Mouse (Mus musculus) heart, postnatal 4 days (tissue): ENCODE data around the gene Fam43b. TPM values are rescaled to one million over a fixed set of nuclear protein-coding genes. Genes with fewer than 3 reads are reported as not detected.

ENCODE experiments used
- DNase-seq: peaks from one replicate; pipeline ENCODE4 v3.0.0; 2021
- total RNA-seq, 2 experiments: library from RNA; stranded (reverse); gene quantifications; 2 replicates each; pipeline ENCODE4 v1.2.3; 2021

Gene Fam43b
- total RNA-seq, 2 experiments from 2014 or later = not detected

GRCm38 (mm10) chr4:138393703-138394102 lies 2.6 kb downstream of the Fam43b start:
- no peak for DNase-seq

- no peak for DNase-seq
Measured at GRCm38 (mm10) chr4:138383789-138384188, 12.5 kb downstream of the Fam43b start.

GRCm38 (mm10) chr4:138382462-138382861 lies 13.9 kb downstream of the Fam43b start:
- DNase-seq = no peak

- no peak for DNase-seq
Measured at GRCm38 (mm10) chr4:138380132-138380689, 16.1 kb downstream of the Fam43b start.

GRCm38 (mm10) chr4:138379091-138379840 lies 17.1 kb downstream of the Fam43b start:
- DNase-seq = peak; percentile 79

- peak; percentile 68 for DNase-seq
Measured at GRCm38 (mm10) chr4:138377526-138377925, 18.8 kb downstream of the Fam43b start.

GRCm38 (mm10) chr4:138375117-138375516 lies 21.2 kb downstream of the Fam43b start:
- no peak for DNase-seq

- DNase-seq = no peak
Measured at GRCm38 (mm10) chr4:138370996-138371516, 25.3 kb downstream of the Fam43b start.

GRCm38 (mm10) chr4:138368498-138369260 lies 27.6 kb downstream of the Fam43b start:
- peak; percentile 15 for DNase-seq

GRCm38 (mm10) chr4:138367641-138368497 lies 28.5 kb downstream of the Fam43b start, which contains the start of gene Cda:
Gene Cda, minus strand, starts transcription at chr4:138367992.
- peak; percentile 91 for DNase-seq

- DNase-seq = no peak
Measured at GRCm38 (mm10) chr4:138366561-138366960, 29.8 kb downstream of the Fam43b start.

- no peak for DNase-seq
Measured at GRCm38 (mm10) chr4:138363511-138363910, 32.8 kb downstream of the Fam43b start.

- DNase-seq = no peak
Measured at GRCm38 (mm10) chr4:138362883-138363282, 33.4 kb downstream of the Fam43b start.

GRCm38 (mm10) chr4:138361370-138361821 lies 34.9 kb downstream of the Fam43b start:
- DNase-seq = no peak

- DNase-seq = no peak
Measured at GRCm38 (mm10) chr4:138358176-138358575, 38.2 kb downstream of the Fam43b start.

GRCm38 (mm10) chr4:138356551-138356950 lies 39.8 kb downstream of the Fam43b start:
- DNase-seq = no peak

- no peak for DNase-seq
Measured at GRCm38 (mm10) chr4:138356141-138356540, 40.2 kb downstream of the Fam43b start.

- DNase-seq = no peak
Measured at GRCm38 (mm10) chr4:138355496-138355895, 40.8 kb downstream of the Fam43b start.

GRCm38 (mm10) chr4:138353438-138354171 lies 42.7 kb downstream of the Fam43b start:
- peak; percentile 27 for DNase-seq

GRCm38 (mm10) chr4:138352692-138353091 lies 43.6 kb downstream of the Fam43b start:
- DNase-seq = no peak

GRCm38 (mm10) chr4:138351821-138352220 lies 44.5 kb downstream of the Fam43b start:
- DNase-seq = no peak
